Mouse (Mus musculus): ENCODE results near the gene Stx8. TPM values are rescaled to one million over a fixed set of nuclear protein-coding genes. Genes with fewer than 3 reads are reported as not detected.
A peak's percentile ranks its signal among the peaks of the same experiment; 100 is the strongest.

Stx8 gene
- polyA plus RNA-seq, 1 experiment from 2014 or later: 59.5 TPM

DNA sequence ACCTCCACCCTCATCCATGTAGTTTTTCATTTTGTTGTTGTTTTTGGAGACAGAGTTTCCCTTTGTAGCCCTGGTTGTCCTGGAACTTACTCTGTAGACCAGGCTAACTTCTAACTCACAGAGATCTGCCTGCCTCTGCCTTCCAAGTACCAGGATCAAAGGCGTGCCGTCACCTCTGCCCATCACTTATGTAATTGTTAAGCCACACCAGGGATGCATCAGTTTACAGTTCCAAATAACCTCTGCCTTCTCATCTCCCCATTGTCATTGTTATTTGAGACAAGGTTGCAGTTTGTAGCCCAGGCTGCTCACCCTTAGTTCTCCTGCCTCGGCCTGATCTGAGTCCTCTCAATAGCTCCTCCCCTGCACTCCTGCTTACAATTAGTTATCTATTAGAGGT, 33.8 kb upstream of the Stx8 start:
- no peak for ATAC-seq (ENCODE audit: low FRiP score, low read depth)
- H3K4me3 ChIP-seq: no peak overlapping the region
- H3K4me2 ChIP-seq: no peak overlapping the region
- H3K9ac ChIP-seq: no peak overlapping the region
- no peaks in the 10 kb centered on the region for H3K27me3 ChIP-seq
- H3K27ac ChIP-seq (replicated peaks): no peak overlapping the region
- H3K4me1 ChIP-seq (replicated peaks): no peaks in the 10 kb centered on the region
- H3K36me3 ChIP-seq: no peaks in the 10 kb centered on the region
- H3K9me3 ChIP-seq: no peaks in the 10 kb centered on the region
- WGBS: 96% methylated on average over 3 of the region's 3 CpGs

DNA sequence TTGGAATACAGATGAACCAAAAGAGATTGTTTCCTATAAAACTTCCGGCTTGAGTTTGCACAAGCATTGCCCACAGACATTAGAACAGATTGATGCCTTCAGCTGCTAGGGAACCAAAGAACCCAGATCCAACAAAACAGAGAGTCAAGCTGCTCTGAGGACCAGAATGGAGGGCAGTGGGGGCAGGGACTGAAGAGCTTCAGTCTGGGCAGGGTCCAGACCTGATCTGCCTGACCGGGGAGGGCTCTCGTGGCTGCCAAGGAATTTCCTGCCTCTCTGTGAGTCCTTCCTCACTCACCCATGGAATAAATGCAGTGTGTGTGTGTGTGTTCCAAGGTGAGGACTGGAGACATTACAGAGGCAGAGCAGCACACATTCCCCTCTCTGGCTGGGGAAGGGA, 17.8 kb upstream of the Stx8 start:
- Histone ChIP-seq H3K36me3 (no peaks in the 10 kb centered on the region), H3K27ac (replicated peaks) (no peak overlapping the region), H3K4me2 (no peak overlapping the region), H3K4me1 (replicated peaks) (no peaks in the 10 kb centered on the region), H3K4me3 (no peak overlapping the region), H3K9ac (no peak overlapping the region), H3K9me3 (no peaks in the 10 kb centered on the region), H3K27me3 (no peaks in the 10 kb centered on the region)
- no peak for ATAC-seq (ENCODE audit: low FRiP score, low read depth)
- 66% methylated on average over 3 of the region's 3 CpGs for WGBS

DNA sequence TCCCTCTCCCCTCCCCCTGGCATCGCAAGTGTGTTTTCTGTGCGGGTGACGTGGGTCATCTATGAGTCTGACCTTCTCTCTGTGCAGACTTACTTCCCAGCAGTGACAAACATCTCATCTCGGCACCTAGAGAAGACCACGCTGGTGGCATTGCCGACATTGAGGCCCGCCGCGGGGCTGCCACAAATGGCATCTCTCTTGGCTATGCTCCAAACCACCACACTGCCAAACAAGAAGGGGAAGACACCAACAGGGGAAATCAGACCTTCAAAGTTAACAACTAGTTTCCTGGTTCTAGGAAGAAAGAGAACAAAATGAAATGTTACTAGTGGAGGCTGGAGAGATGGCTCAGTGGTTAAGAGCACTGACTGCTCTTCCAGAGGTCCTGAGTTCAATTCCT, 16.5 kb upstream of the Stx8 start:
- WGBS: 85% methylated on average over 9 of the region's 9 CpGs
- Histone ChIP-seq H3K27ac (replicated peaks) (no peak overlapping the region), H3K4me3 (no peak overlapping the region), H3K9me3 (no peaks in the 10 kb centered on the region), H3K36me3 (no peaks in the 10 kb centered on the region), H3K4me2 (no peak overlapping the region), H3K9ac (no peak overlapping the region), H3K27me3 (no peaks in the 10 kb centered on the region), H3K4me1 (replicated peaks) (no peaks in the 10 kb centered on the region)
- no peak for ATAC-seq (ENCODE audit: low FRiP score, low read depth)

DNA sequence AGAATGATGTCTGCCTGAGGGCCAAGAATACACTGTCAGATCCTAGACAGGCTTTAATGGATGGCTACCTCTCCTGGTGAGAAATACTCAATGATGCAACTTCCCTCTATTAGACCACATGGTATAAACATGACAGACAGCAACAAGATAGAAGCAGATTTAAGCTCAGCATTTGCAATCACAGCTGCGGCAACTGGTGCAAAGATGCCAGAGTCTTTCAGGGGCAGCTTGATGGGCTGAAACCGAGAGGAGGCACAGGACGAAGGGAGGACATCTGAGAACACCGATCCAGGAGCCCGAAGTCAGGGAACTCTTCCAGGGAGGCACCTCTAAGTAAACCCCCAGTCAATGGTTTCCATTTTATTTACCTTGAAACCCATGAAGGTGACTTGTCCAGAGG, 12.4 kb upstream of the Stx8 start:
- H3K4me2 ChIP-seq: no peak overlapping the region
- no peak for ATAC-seq (ENCODE audit: low FRiP score, low read depth)
- 88% methylated on average over 5 of the region's 5 CpGs for WGBS

DNA sequence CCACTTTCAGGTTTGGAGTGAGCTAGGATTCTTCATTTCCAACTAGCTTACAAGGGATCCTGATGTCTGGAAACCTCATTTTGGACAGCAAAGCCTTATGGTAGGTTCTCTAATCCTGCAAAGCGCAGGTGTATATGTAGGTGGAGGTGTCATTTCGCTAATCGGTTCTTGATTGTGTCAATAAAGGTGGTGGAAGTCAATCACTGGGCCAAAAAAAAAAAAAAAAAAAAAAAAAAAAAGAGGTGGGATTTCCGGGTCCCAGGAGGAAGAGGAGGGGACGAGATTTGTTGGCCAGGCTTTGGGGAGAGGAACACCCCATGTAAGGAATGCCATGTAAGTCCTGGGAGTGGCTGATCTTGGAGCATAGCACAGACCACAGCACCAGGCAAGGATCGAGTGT, 11.6 kb upstream of the Stx8 start:
- no peaks in the 10 kb centered on the region for H3K36me3 ChIP-seq
- WGBS: 83% methylated on average over 6 of the region's 6 CpGs
- no peak overlapping the region for H3K27ac ChIP-seq (replicated peaks)
- H3K27me3 ChIP-seq: no peaks in the 10 kb centered on the region
- ATAC-seq (ENCODE audit: low FRiP score, low read depth): no peak
- H3K4me3 ChIP-seq: no peak overlapping the region
- H3K4me2 ChIP-seq: no peak overlapping the region
- no peak overlapping the region for H3K9ac ChIP-seq
- no peaks in the 10 kb centered on the region for H3K9me3 ChIP-seq
- H3K4me1 ChIP-seq (replicated peaks): no peaks in the 10 kb centered on the region

More for the DNA sequence above, 12.4 kb upstream of the Stx8 start:
- Histone ChIP-seq H3K27me3 (no peaks in the 10 kb centered on the region), H3K4me3 (no peak overlapping the region), H3K9ac (no peak overlapping the region), H3K36me3 (no peaks in the 10 kb centered on the region), H3K27ac (replicated peaks) (no peak overlapping the region), H3K9me3 (no peaks in the 10 kb centered on the region), H3K4me1 (replicated peaks) (no peaks in the 10 kb centered on the region)

DNA sequence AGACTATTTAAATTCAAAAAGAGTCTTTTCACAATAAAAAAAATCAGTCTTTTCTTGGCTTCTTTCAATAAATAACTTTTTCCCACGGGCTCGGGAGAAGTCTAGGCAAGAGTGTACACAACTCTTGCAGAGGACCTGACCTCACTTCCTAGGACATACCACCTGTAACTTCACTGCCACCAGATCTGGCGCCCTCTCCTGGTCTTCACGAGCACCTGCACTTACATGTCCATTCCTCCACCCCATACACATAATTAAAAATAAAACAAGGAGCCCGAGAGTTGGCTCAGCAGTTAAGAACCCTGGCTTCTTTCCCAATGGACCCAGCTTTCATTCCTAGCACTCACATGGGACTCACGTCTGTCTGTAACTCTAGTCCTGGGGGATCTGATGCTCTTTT, 1.9 kb upstream of the Stx8 start:
- no peaks in the 10 kb centered on the region for H3K9me3 ChIP-seq
- ATAC-seq (ENCODE audit: low FRiP score, low read depth): no peak
- H3K9ac ChIP-seq: no peak overlapping the region
- 79% methylated on average over 6 of the region's 6 CpGs for whole genome bisulfite sequencing
- no peaks in the 10 kb centered on the region for H3K36me3 ChIP-seq
- no peak overlapping the region for H3K4me3 ChIP-seq
- no peaks in the 10 kb centered on the region for H3K27me3 ChIP-seq
- H3K4me2 ChIP-seq: no peak overlapping the region
- no peak overlapping the region for H3K27ac ChIP-seq (replicated peaks)
- H3K4me1 ChIP-seq (replicated peaks): peaks cover 19% of the 10 kb centered on the region

DNA sequence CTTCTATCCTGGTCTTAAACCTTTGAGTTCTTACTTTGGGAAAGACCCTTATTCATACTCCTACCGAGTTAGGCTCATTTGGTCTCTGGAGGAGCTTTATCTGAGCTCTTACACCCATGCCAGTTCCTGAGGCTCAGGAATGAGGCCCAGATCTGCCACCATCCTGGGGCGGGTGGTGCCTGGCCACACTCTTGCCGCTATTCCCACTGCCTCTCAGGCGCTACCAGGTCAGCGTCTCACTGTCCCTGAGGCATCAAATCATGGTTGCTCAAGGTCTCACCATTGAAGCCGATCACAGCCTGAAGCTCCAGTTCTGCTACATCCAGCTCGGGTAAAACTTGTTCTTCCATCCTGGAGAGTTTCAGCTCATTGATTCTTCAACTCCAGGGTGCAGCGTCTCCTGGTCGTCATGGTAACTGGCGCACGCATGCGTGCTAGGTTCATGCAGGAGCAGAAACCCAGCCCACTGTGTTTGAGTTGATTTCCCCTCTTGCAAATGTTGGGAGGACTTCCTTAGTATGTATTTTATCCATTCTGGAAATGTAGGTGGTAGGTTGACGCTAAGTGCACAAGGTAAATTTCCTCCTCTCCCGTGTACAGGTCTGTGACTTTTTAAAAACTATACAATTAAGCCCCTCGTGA, 630 bp upstream of the Stx8 start, which contains the start of gene Cfap52:
Gene Cfap52 (minus strand): TSS at position 410 of the 642 bp plus-strand sequence.
- peak within 1 kb of the TSS; percentile 23; the same call in 1 of the 2 replicates for H3K27ac ChIP-seq (replicated peaks)
- peak within 1 kb of the TSS; percentile 88 for H3K9ac ChIP-seq
- H3K4me2 ChIP-seq: peak within 1 kb of the TSS; percentile 95
- H3K36me3 ChIP-seq: peaks cover 7% of the 10 kb centered on the region
- no peaks in the 10 kb centered on the region for H3K27me3 ChIP-seq
- WGBS: 6% methylated on average over 15 of the region's 15 CpGs
- H3K4me1 ChIP-seq (replicated peaks): peaks cover 19% of the 10 kb centered on the region
- H3K9me3 ChIP-seq: no peaks in the 10 kb centered on the region
- ATAC-seq (ENCODE audit: low FRiP score, low read depth): peak; percentile 83
- H3K4me3 ChIP-seq: peak within 1 kb of the TSS; percentile 87

DNA sequence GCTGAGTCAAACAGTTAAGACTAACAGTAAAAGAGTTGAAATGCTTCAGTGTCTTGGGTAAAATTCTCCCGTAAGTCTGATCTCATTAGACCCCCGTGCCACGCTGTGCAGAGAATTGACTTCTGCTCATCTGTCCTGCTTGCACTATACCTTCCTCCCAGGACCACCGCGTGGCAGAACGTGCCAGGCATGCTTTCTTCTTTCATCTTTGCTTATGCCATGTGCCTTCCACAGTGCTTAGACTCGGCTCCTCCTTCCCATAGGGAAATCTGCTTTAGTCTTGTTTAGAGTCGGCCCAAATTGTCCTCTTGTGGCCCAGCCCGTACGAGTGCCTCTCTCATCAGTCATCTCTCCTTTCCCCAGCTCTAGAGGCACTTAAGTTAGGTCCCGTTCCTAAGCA, 1.8 kb downstream of the Stx8 start:
- no peak overlapping the region for H3K27ac ChIP-seq (replicated peaks)
- H3K9me3 ChIP-seq: no peaks in the 10 kb centered on the region
- peaks cover 19% of the 10 kb centered on the region for H3K4me1 ChIP-seq (replicated peaks)
- H3K4me2 ChIP-seq: no peak overlapping the region
- peaks cover 13% of the 10 kb centered on the region for H3K36me3 ChIP-seq
- H3K4me3 ChIP-seq: no peak overlapping the region
- no peak overlapping the region for H3K9ac ChIP-seq
- H3K27me3 ChIP-seq: no peaks in the 10 kb centered on the region
- no peak for ATAC-seq (ENCODE audit: low FRiP score, low read depth)
- 70% methylated on average over 11 of the region's 11 CpGs for WGBS

DNA sequence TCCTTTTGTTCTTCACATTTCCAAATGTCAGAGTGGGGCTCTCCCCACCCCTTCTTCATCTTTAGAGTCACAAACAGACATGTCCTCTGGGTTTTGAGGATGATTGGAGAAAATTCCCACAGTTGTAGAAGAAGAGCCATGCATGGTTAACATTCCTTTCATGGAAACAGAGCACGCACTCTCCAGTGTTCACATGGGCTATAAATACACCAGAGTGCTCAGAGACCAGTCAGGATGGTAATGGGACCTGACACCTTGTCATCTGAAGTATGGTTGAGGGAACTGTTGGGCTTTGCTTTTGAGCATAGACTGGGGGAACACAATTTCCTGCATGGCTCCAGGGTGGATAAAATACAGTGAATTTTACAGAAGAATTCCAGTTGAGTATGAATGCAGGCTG, 6.6 kb downstream of the Stx8 start:
- Histone ChIP-seq H3K4me1 (replicated peaks) (peaks cover 4% of the 10 kb centered on the region; the same call in 1 of the 2 replicates), H3K36me3 (peaks cover 17% of the 10 kb centered on the region), H3K9me3 (no peaks in the 10 kb centered on the region), H3K27me3 (no peaks in the 10 kb centered on the region), H3K9ac (no peak overlapping the region), H3K4me3 (no peak overlapping the region), H3K4me2 (no peak overlapping the region), H3K27ac (replicated peaks) (no peak overlapping the region)
- WGBS: 92% methylated on average over 1 of the region's 1 CpGs
- no peak for ATAC-seq (ENCODE audit: low FRiP score, low read depth)

DNA sequence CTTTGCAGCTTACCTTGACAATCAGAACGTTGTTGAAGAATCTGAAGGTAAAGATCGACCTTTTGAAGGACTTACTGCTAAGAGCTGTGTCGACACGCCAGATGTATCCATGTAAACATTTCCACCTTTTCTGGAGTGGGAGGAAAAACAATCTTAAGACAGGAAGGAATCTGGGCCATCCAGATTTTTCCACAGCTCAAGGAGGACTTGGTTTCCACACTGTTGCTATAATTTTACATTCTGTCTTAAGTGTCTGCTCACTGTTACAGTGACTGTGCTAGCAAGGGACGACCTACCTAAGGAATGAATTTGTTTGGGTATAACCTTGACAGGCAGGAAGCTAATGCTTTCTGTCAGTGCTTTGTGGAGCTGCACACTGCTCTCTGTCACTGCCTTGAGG, 7.2 kb downstream of the Stx8 start:
- no peaks in the 10 kb centered on the region for H3K4me1 ChIP-seq (replicated peaks)
- peaks cover 17% of the 10 kb centered on the region for H3K36me3 ChIP-seq
- no peak overlapping the region for H3K27ac ChIP-seq (replicated peaks)
- no peak overlapping the region for H3K4me3 ChIP-seq
- H3K4me2 ChIP-seq: no peak overlapping the region
- H3K9ac ChIP-seq: no peak overlapping the region
- no peaks in the 10 kb centered on the region for H3K27me3 ChIP-seq
- WGBS: 89% methylated on average over 5 of the region's 5 CpGs
- no peaks in the 10 kb centered on the region for H3K9me3 ChIP-seq
- no peak for ATAC-seq (ENCODE audit: low FRiP score, low read depth)

DNA sequence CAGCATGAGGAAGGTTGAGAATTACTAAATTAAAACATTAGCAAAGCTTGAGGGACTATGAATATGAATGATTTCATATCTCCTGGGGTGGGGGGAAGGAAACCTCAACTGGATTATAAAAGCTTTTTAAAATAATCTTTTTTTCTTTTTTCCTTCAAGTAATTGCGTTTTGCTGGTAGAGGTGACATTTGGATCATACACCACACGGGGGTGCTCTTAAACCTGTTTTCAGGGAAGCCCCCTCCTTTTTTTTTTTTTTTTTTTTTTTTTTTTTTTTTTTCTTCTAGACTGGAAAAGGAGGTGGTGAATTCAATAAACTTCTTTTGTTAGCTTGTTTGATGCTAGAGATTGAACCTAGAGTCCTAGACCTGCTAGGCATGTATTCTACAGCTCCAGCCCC, 9.3 kb downstream of the Stx8 start:
- Histone ChIP-seq H3K27ac (replicated peaks) (no peak overlapping the region), H3K9me3 (no peaks in the 10 kb centered on the region), H3K27me3 (no peaks in the 10 kb centered on the region), H3K4me2 (no peak overlapping the region), H3K9ac (no peak overlapping the region), H3K4me1 (replicated peaks) (no peaks in the 10 kb centered on the region), H3K36me3 (peaks cover 11% of the 10 kb centered on the region), H3K4me3 (no peak overlapping the region)
- no peak for ATAC-seq (ENCODE audit: low FRiP score, low read depth)
- 7% methylated on average over 2 of the region's 2 CpGs for WGBS

DNA sequence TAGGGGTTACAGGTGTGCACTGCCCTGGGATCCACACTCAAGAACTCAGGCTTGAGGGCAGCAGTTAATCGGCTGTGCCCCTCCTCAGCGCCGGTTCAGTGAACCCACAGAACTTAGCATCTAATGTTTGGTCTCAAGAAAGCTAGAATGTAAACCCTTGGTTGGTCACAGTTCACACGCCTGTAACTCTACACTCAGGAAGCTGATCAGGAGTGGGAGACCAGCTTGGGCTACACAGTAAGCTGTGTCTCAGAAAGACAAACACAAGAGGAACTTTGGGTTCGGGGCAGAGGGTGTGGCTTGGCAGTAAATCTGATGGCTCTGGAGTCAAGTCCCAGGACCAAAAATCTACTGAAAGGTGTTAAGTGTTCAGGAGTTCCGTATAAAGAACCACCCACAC, 17.6 kb downstream of the Stx8 start:
- H3K9ac ChIP-seq: no peak overlapping the region
- 96% methylated on average over 6 of the region's 6 CpGs for WGBS
- H3K27me3 ChIP-seq: no peaks in the 10 kb centered on the region
- no peak overlapping the region for H3K27ac ChIP-seq (replicated peaks)
- no peaks in the 10 kb centered on the region for H3K36me3 ChIP-seq
- H3K4me1 ChIP-seq (replicated peaks): no peaks in the 10 kb centered on the region
- no peak overlapping the region for H3K4me3 ChIP-seq
- H3K4me2 ChIP-seq: no peak overlapping the region
- ATAC-seq (ENCODE audit: low FRiP score, low read depth): no peak
- no peaks in the 10 kb centered on the region for H3K9me3 ChIP-seq

DNA sequence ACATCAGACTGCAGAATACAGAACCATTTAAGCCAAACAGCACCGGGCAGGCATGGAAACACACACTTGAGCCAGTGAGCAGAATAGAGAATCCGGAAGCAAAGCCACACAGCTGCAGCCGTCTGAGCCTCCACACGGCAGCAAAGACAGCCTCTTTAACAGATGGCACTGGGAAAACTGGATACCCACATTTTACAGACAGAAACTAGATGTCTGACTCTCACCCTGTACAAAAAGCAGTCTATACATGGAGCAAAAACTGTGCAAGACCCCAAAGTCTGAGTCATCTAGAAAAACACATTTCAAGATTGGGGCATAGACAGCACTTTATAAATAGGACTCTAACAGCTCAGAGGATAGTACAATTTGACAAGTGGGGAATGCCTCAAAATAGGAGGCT, 25.2 kb downstream of the Stx8 start:
- H3K27ac ChIP-seq (replicated peaks): no peak overlapping the region
- WGBS: 87% methylated on average over 4 of the region's 4 CpGs
- H3K9me3 ChIP-seq: no peaks in the 10 kb centered on the region
- no peak overlapping the region for H3K4me3 ChIP-seq
- no peaks in the 10 kb centered on the region for H3K4me1 ChIP-seq (replicated peaks)
- H3K4me2 ChIP-seq: no peak overlapping the region
- H3K36me3 ChIP-seq: no peaks in the 10 kb centered on the region
- no peak overlapping the region for H3K9ac ChIP-seq
- no peak for ATAC-seq (ENCODE audit: low FRiP score, low read depth)
- H3K27me3 ChIP-seq: no peaks in the 10 kb centered on the region
